Mouse (Mus musculus) embryonic fibroblast, embryonic 13.5 days (primary cell): ENCODE measurements around the gene Nudt13.

Experiments used
- CTCF ChIP-seq: IDR thresholded peaks from 2 replicates; pipeline ENCODE4 v1.5.1; 2011; ENCODE audit warnings: mild to moderate bottlenecking, control low read depth, low read length, moderate library complexity, borderline replicate concordance; ENCODE audit not compliant: insufficient read depth
- POLR2A ChIP-seq: IDR thresholded peaks from 2 replicates; pipeline ENCODE4 v1.6.1; 2011; ENCODE audit warnings: low read depth, mild to moderate bottlenecking, control low read depth, low read length, moderate library complexity

GRCm38 (mm10) chr14:20298131-20298530 lies 3.6 kb downstream of the Nudt13 start:
- TF ChIP-seq CTCF, result no peak
- TF ChIP-seq POLR2A, result no peak
